Mouse (Mus musculus): ENCODE measurements around the gene Nab2. TPM values are rescaled to one million over a fixed set of nuclear protein-coding genes. Genes with fewer than 3 reads are reported as not detected.
A peak's percentile ranks its signal among the peaks of the same experiment; 100 is the strongest.

Gene Nab2
- polyA plus RNA-seq, 1 experiment: not detected

DNA sequence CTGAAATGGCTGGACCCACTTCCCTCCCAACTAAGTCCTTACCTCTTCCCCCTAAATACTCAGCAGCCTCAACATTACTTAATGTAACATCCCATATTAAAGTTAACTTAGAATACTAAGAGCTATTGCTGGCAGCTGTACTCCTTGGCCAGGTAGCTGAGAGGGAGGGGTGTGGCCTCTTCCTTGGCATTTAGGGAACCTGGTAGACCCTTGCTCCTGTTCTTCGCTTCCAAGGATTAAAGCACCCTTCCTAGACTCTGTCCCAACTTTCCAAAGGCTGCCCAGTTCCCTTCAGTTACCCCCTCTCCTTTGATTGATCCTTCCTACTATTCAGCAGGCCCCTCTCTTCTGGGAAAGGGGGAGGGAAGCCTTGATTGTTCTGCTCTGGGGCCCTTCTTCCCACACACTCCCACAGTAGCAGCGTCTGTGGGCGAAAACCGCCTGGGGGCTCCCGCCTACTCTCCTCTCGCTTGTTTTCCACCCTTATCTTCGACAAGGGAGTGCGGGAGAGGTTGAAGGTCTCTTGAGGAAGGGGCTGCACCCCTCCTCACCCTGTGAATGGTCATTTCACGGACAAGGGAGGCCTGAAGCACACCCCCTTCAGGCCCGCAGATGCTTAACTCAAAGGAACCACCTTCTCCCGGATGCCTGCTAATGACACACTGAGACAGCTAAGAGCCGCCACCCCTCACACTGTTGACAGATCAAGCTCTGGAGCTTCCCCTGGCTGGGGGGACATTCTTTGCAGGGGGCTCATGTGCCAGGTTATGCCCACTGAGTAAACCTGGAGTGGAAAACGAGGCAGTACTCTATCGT, 2.8 kb downstream of the Nab2 start:
- peak overlapping the region; percentile 91 for H3K27ac ChIP-seq (ENCODE audit: insufficient read depth, low read depth, low read length)
- WGBS: 22% methylated on average over 14 of the region's 14 CpGs
- no peak for TF ChIP-seq POLR2A (IDR thresholded peaks at IDR 0.05; ENCODE audit: insufficient read depth, low read depth, low read length)
- H3K4me3 ChIP-seq (ENCODE audit: insufficient read depth, low read depth, low read length): peak overlapping the region; percentile 64
- peaks cover 75% of the 10 kb centered on the region for H3K4me1 ChIP-seq (ENCODE audit: control insufficient read depth, insufficient read depth, low read length)

DNA sequence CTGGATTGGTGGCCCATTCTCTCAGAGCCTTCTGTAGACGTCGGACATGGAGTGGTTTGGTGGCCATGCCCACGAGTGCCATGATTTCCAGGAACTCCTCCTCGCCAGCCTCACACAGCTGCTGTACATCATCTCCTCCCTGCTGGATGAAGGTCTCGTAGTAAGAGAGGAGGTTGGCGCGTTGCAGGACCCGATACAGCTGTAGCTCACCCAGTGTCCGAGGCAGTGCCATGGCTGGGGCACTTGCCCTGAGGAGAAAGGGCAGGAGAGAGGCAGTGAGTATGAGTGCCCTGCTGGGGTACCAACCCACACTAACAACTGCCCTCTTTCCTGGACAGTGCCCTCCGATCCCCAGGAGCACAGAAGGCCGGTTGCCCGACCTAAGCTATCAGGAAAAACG, 3.5 kb downstream of the Nab2 start:
- no peak for TF ChIP-seq CTCF (IDR thresholded peaks at IDR 0.05; ENCODE audit: insufficient read depth, low read depth, low read length)
- no peak for TF ChIP-seq POLR2A (IDR thresholded peaks at IDR 0.05; ENCODE audit: insufficient read depth, low read depth, low read length)
- H3K4me3 ChIP-seq (ENCODE audit: insufficient read depth, low read depth, low read length): peak overlapping the region; percentile 64
- 55% methylated on average over 13 of the region's 13 CpGs for WGBS
- peaks cover 76% of the 10 kb centered on the region for H3K4me1 ChIP-seq (ENCODE audit: control insufficient read depth, insufficient read depth, low read length)
- no peak overlapping the region for H3K27ac ChIP-seq (ENCODE audit: insufficient read depth, low read depth, low read length)

DNA sequence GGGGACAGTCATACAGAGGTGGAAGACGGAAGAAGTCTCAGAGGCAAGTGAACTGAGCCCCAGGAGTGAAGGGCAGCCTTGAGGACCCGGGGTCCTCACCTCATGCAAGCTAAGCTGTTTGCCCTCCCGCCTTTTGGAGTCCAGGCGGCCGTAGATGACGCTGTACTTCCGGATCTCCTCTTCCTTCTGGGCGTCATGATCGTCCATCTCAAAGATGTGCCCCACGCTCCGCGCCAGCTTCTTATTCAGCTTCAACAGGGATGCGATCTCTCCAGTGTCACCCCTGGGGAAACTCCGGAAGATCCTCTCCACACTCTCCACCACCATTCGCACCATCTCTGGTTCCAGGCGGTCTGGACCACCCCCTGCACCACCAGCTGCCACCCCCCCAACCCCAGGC, 4.2 kb downstream of the Nab2 start:
- H3K27ac ChIP-seq (ENCODE audit: insufficient read depth, low read depth, low read length): peak overlapping the region; percentile 18; the same call in 1 of the 2 replicates
- H3K4me1 ChIP-seq (ENCODE audit: control insufficient read depth, insufficient read depth, low read length): peaks cover 79% of the 10 kb centered on the region
- peak overlapping the region; percentile 64 for H3K4me3 ChIP-seq (ENCODE audit: insufficient read depth, low read depth, low read length)
- 53% methylated on average over 16 of the region's 16 CpGs for WGBS
- TF ChIP-seq POLR2A (IDR thresholded peaks at IDR 0.05; ENCODE audit: insufficient read depth, low read depth, low read length): no peak
- TF ChIP-seq CTCF (IDR thresholded peaks at IDR 0.05; ENCODE audit: insufficient read depth, low read depth, low read length): no peak

DNA sequence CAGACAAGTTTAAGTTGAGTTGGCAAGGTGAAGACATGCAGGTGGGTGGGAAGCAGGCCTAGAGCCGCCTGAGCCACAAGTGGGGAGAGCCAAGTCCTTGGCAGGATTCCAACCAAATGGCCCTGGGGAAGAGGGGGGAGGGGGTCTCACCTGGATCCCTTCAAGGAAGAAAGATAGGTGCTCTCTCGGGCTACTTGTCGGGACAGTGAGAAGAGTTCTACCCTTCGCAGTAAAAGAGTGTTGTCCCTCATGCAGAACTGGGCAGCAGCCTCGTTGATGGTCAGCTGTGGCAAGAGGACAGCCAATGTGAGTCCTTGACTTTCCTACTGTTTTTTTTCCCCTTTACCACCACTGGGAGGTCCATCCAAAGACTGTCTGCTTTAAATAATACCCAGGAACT, 4.8 kb downstream of the Nab2 start:
- Histone ChIP-seq H3K4me3 (ENCODE audit: insufficient read depth, low read depth, low read length) (no peak overlapping the region), H3K4me1 (ENCODE audit: control insufficient read depth, insufficient read depth, low read length) (peaks cover 73% of the 10 kb centered on the region), H3K27ac (ENCODE audit: insufficient read depth, low read depth, low read length) (peak overlapping the region; percentile 18; the same call in 1 of the 2 replicates)
- WGBS: 44% methylated on average over 5 of the region's 5 CpGs
- TF ChIP-seq POLR2A (IDR thresholded peaks at IDR 0.05; ENCODE audit: insufficient read depth, low read depth, low read length) (no peak), CTCF (IDR thresholded peaks at IDR 0.05; ENCODE audit: insufficient read depth, low read depth, low read length) (no peak)

DNA sequence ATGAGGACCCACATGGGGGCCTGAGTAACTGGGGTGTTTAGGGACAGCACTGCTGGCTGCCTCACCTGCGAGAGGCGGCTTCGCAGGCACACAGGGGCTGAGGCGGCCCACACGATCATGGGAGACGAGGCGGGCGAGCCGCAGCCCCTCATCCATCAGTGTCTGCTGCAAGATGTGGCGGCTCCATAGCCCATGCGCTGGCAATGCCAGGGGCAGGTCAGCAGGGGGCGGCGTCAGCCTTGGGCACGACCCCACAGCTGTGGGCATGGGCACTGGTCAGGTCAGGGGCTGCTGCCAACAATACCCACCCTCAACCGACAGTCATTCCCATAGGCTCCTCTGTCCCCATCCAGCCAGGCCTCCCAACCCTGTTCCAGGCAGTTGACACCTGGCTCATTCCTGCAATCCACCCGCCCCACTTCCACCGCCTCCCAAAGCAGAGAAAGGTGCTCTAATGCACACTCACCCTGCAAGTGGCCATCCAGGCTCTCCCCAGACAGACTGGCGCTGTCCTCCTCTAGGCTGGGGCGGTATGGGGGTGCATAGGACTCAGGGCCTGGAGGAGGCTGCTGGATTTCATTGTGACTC, 5.6 kb downstream of the Nab2 start:
- H3K4me1 ChIP-seq (ENCODE audit: control insufficient read depth, insufficient read depth, low read length): peaks cover 70% of the 10 kb centered on the region
- TF ChIP-seq CTCF (IDR thresholded peaks at IDR 0.05; ENCODE audit: insufficient read depth, low read depth, low read length): peak; percentile 41; the same call in 1 of the 2 replicates
- no peak for TF ChIP-seq POLR2A (IDR thresholded peaks at IDR 0.05; ENCODE audit: insufficient read depth, low read depth, low read length)
- H3K4me3 ChIP-seq (ENCODE audit: insufficient read depth, low read depth, low read length): peak overlapping the region; percentile 20
- WGBS: 42% methylated on average over 19 of the region's 19 CpGs
- H3K27ac ChIP-seq (ENCODE audit: insufficient read depth, low read depth, low read length): peak overlapping the region; percentile 79

DNA sequence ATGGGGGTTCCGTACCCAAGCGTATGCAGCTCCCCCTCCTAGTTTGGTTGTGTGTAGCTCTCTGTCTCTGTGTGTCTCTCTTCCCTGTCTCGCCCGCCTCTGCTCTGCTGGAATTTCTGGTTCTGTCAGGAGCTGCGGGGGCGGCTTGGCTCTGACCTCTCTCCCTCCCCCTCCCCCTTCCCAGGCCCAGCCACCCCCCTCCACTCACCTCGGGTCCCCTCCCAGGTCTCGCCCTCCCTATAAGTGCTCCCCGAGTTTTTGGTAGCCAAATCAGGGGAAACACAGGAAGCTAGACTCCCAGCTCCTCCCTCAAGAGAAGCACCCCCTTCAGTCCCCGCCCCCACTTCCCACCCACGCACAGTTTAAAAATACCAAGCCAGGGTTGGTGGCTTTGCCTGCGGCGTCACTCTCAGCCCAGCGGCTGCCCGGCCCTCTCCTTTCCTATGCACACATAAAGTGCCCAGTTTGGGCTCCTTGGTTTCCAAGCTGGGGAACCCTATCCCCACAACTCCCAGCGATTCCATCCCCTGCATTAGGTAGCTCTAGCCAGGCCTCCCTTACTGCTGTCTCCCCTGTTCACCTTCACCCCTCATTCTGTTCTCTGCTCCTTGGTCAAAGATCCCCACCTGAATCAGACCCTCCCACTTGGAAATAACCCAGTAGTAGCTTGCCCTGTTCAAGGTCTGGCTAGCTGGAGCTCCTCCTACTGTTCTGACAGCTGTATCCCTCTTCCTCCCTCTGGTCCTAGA, 6.3 kb downstream of the Nab2 start:
- no peak for TF ChIP-seq POLR2A (IDR thresholded peaks at IDR 0.05; ENCODE audit: insufficient read depth, low read depth, low read length)
- no peak for TF ChIP-seq CTCF (IDR thresholded peaks at IDR 0.05; ENCODE audit: insufficient read depth, low read depth, low read length)
- H3K4me3 ChIP-seq (ENCODE audit: insufficient read depth, low read depth, low read length): peak overlapping the region; percentile 24
- 6% methylated on average over 16 of the region's 16 CpGs for WGBS
- peak overlapping the region; percentile 79 for H3K27ac ChIP-seq (ENCODE audit: insufficient read depth, low read depth, low read length)
- H3K4me1 ChIP-seq (ENCODE audit: control insufficient read depth, insufficient read depth, low read length): peaks cover 64% of the 10 kb centered on the region

DNA sequence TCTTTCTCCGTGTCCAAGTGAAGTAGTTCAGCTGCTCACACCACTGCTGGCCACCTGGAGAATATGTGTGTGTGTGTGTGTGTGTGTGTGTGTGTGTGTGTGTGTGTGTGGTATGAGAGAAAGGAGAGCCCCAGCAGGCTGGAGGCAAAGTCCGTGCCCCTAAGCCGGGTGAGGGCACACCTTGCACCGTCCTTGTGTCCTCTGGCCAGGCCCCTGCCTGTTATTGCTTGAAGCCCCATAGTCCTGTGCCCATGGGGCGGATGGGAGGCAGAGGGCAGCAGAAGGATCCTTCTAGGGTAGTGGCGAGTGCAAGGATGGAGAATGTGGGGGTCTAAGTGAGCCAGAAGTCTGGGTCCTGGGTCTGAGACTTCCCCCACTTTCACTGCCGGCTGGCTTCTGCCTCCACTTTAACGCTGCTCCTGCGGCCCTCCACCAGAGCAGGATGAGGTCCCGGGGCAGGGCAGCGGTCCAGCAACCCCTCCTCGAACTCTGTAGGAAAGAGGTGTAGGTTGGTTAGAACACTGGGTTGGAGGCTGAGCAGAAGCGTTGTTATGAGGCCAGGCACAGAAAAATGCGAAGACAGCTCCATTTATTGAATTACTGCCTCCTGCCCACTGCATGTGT, 7.0 kb downstream of the Nab2 start:
- Histone ChIP-seq H3K4me1 (ENCODE audit: control insufficient read depth, insufficient read depth, low read length) (peaks cover 60% of the 10 kb centered on the region), H3K27ac (ENCODE audit: insufficient read depth, low read depth, low read length) (peak overlapping the region; percentile 79), H3K4me3 (ENCODE audit: insufficient read depth, low read depth, low read length) (peak overlapping the region; percentile 24)
- TF ChIP-seq CTCF (IDR thresholded peaks at IDR 0.05; ENCODE audit: insufficient read depth, low read depth, low read length): no peak
- no peak for TF ChIP-seq POLR2A (IDR thresholded peaks at IDR 0.05; ENCODE audit: insufficient read depth, low read depth, low read length)
- WGBS: 30% methylated on average over 14 of the region's 14 CpGs

DNA sequence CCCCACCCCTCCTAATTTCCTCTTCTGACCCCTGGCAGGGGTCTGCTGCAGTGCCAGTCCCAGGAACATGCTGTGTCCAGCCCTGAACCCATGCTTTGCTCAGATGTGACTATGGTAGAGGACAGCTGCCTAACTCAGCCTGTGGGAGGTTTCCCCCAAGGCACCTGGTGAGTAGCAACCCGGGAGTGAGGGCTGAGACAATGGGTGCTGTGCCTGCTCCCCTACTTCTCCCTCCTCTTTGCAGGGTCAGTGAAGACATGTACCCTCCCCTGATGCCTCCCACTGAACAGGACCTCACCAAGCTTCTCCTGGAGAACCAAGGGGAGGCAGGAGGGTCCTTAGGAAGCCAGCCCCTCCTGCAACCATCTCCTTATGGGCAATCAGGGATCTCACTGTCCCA, 8.8 kb downstream of the Nab2 start:
- 39% methylated on average over 1 of the region's 1 CpGs for WGBS
- TF ChIP-seq CTCF (IDR thresholded peaks at IDR 0.05; ENCODE audit: insufficient read depth, low read depth, low read length): no peak
- TF ChIP-seq POLR2A (IDR thresholded peaks at IDR 0.05; ENCODE audit: insufficient read depth, low read depth, low read length): no peak
- Histone ChIP-seq H3K27ac (ENCODE audit: insufficient read depth, low read depth, low read length) (no peak overlapping the region), H3K4me1 (ENCODE audit: control insufficient read depth, insufficient read depth, low read length) (peaks cover 48% of the 10 kb centered on the region), H3K4me3 (ENCODE audit: insufficient read depth, low read depth, low read length) (no peak overlapping the region)

All from olfactory bulb, adult 2 months (tissue).